Mouse (Mus musculus) neural tube, embryonic 14.5 days (tissue): ENCODE measurements around the gene Ccdc113. TPM values are rescaled to one million over a fixed set of nuclear protein-coding genes. Genes with fewer than 3 reads are reported as not detected.
"Not testable (repeated sequence)": the region's sequence is repeated elsewhere in the genome, so short reads cannot be mapped to it uniquely, and the experiment has no call there.

Source experiments
- ATAC-seq: fragments of 200-750 bp; cut with Nextera tagmentation; 2 replicates; pipeline ENCODE4 v1.8.0; 2017; ENCODE audit warnings: low read depth, mild to moderate bottlenecking, moderate TSS enrichment, moderate library complexity
- H3K27ac ChIP-seq: fragments of 300-500 bp; sonication (generic); 2 replicates; pipeline ENCODE4 v1.5.1; 2014; ENCODE audit warnings: low read depth, mild to moderate bottlenecking, control low read depth, low read length, moderate library complexity, mixed read lengths
- H3K27me3 ChIP-seq: fragments of 300-500 bp; sonication (generic); 2 replicates; pipeline ENCODE4 v1.6.1; 2014; ENCODE audit warnings: low read length; ENCODE audit not compliant: control insufficient read depth, insufficient read depth
- H3K36me3 ChIP-seq: fragments of 300-500 bp; sonication (generic); 2 replicates; pipeline ENCODE4 v1.6.1; 2014; ENCODE audit warnings: low read length, mixed read lengths; ENCODE audit not compliant: control insufficient read depth, insufficient read depth
- H3K4me1 ChIP-seq: fragments of 300-500 bp; sonication (generic); 2 replicates; pipeline ENCODE4 v1.6.1; 2014; ENCODE audit warnings: low read length; ENCODE audit not compliant: control insufficient read depth, insufficient read depth
- H3K4me2 ChIP-seq: fragments of 300-500 bp; sonication (generic); 2 replicates; pipeline ENCODE4 v1.6.1; 2014; ENCODE audit warnings: mild to moderate bottlenecking, low read depth, low read length, control low read depth
- H3K4me3 ChIP-seq: fragments of 300-500 bp; sonication (generic); 2 replicates; pipeline ENCODE4 v1.5.1; 2014; ENCODE audit warnings: low read depth, low read length, control low read depth, mixed read lengths
- H3K9ac ChIP-seq: fragments of 300-500 bp; sonication (generic); replicated peaks from 2 replicates; pipeline ENCODE4 v1.6.1; 2014; ENCODE audit warnings: low read depth, mild to moderate bottlenecking, control low read depth, low read length, mixed read lengths
- H3K9me3 ChIP-seq: fragments of 300-500 bp; sonication (generic); 2 replicates; pipeline ENCODE4 v1.6.1; 2016; ENCODE audit warnings: low read length; ENCODE audit not compliant: control insufficient read depth
- WGBS: fragments of 180-500 bp; shearing (Covaris S2); extraction: QIAGEN DNeasy Blood & Tissue Kit; methylation state at CpG from one replicate; pipeline ENCODE4 v1.1.7; 2014; 5-methylcytosine and 5-hydroxymethylcytosine counted together
- polyA plus RNA-seq: library from polyadenylated mRNA; unstranded; fragments of >200 nt; fragmentation: Nextera tagmentation; extraction: Ambion mirVana; gene quantifications from 2 replicates; pipeline ENCODE4 v1.2.1, GENCODE M21; 2014

Ccdc113 gene
- polyA plus RNA-seq, 1 experiment from 2014 or later, result 2.0 TPM

DNA sequence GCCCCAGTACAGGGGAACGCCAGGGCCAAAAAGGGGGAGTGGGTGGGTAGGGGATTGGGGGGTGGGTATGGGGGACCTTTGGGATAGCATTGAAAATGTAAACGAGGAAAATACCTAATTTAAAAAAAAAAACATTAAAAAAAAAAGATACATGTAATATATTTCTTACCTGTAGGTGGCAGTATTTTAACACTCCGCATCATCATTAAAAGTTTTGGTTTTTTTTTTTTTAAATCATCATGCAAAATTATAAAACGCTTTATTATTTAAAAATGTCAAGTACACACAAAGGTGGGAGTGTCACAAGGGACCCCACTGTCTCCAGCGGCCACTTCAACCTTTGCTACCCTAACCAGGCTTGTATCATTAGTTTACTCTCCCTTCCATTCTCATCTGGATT, 72.6 kb downstream of the Ccdc113 start:
- not testable (repeated sequence) for H3K4me2 ChIP-seq, H3K36me3 ChIP-seq, H3K4me1 ChIP-seq, H3K4me3 ChIP-seq, H3K9me3 ChIP-seq, H3K9ac ChIP-seq, H3K27me3 ChIP-seq, H3K27ac ChIP-seq, ATAC-seq
- WGBS, result 27% methylated on average over 4 of the region's 5 CpGs

DNA sequence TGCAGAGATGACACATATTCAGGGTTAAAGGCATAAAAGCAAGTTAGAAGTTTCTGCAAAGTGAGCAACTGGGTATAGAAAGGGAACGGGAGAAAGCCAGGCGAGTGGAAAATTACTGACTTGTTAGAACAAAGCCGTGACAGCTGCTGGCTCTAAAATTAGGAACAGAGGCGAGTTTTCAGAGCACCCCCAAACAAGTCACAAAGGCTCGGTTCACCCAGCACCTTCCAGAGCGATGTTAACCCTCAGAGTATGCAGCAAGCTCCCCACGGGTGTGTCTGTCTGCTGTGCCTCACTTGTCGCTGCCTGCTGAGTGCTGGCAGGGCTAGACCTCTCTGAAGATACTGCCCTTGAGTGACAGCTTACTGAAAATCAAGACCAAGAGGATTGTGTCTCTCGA, 73.3 kb downstream of the Ccdc113 start:
- no peaks in the 10 kb centered on the region for H3K36me3 ChIP-seq
- no peak for ATAC-seq
- 45% methylated on average over 9 of the region's 9 CpGs for WGBS
- no peak overlapping the region for H3K9ac ChIP-seq
- no peaks in the 10 kb centered on the region for H3K4me1 ChIP-seq
- H3K9me3 ChIP-seq, result no peaks in the 10 kb centered on the region
- no peak overlapping the region for H3K27ac ChIP-seq
- no peak overlapping the region for H3K4me3 ChIP-seq
- no peaks in the 10 kb centered on the region for H3K27me3 ChIP-seq
- no peak overlapping the region for H3K4me2 ChIP-seq

Other genes with a start within 250 kb of the Ccdc113 start
- gene Cngb1, start 227.5 kb upstream of the Ccdc113 start, polyA plus RNA-seq, result 0.13 and 0.82 TPM in 2 replicates
- 1.4 and 1.6 TPM in 2 replicates for gene Tepp, start 223.5 kb upstream of the Ccdc113 start, polyA plus RNA-seq
- gene Zfp319, start 202.1 kb upstream of the Ccdc113 start, polyA plus RNA-seq, result 12.8 and 15.6 TPM in 2 replicates
- gene Usb1, start 201.8 kb upstream of the Ccdc113 start, polyA plus RNA-seq, result 28.4 and 29.9 TPM in 2 replicates
- 19.6 and 26.2 TPM in 2 replicates for gene Mmp15, start 181.8 kb upstream of the Ccdc113 start, polyA plus RNA-seq
- gene Cfap20, start 99.2 kb upstream of the Ccdc113 start, polyA plus RNA-seq, result 133 and 135 TPM in 2 replicates
- 16.1 and 16.7 TPM in 2 replicates for gene Csnk2a2, start 44.0 kb upstream of the Ccdc113 start, polyA plus RNA-seq
- gene Prss54, start 42.3 kb downstream of the Ccdc113 start, polyA plus RNA-seq, result not detected in 2 replicates
- 6.6 and 7.2 TPM in 2 replicates for gene Gins3, start 99.4 kb downstream of the Ccdc113 start, polyA plus RNA-seq
- 431 and 486 TPM in 2 replicates for gene Ndrg4, start 142.9 kb downstream of the Ccdc113 start, polyA plus RNA-seq
- 30.7 and 31.9 TPM in 2 replicates for gene Setd6, start 181.8 kb downstream of the Ccdc113 start, polyA plus RNA-seq